In genomic region chr5:65475806-65476205, GRCm38 (mm10) we compare ENCODE assay signal across 15 mouse cellular contexts. TPM values are rescaled to one million over a fixed set of nuclear protein-coding genes. Genes with fewer than 3 reads are reported as not detected.
DNase-seq lines count a peak whose midpoint lies in the region; ATAC-seq lines count a peak whose summit lies in the region.
"Had no signal": no experiment of that assay in that cellular context is flagged by ENCODE, and none has a peak within 500 bp of the region (broad histone marks: within the 10 kb centered on the region; RNA-seq: fewer than 3 reads in every experiment).

No protein-coding gene starts in this region.

- no peaks in the 10 kb centered on the region for H3K27me3 ChIP-seq in liver, embryonic 12.5 days (replicated peaks)
- no peaks in the 10 kb centered on the region for H3K27me3 ChIP-seq in intestine, embryonic 16.5 days (replicated peaks; ENCODE audit: control insufficient read depth, insufficient read depth, low read length)
- H3K27me3 ChIP-seq: lung, embryonic 15.5 days had no signal

- H3K4me1 ChIP-seq in liver, embryonic 12.5 days: peaks cover 52% of the 10 kb centered on the region
- H3K4me1 ChIP-seq in intestine, embryonic 16.5 days (ENCODE audit: control insufficient read depth, insufficient read depth, low read length): peaks cover 9% of the 10 kb centered on the region
- H3K4me1 ChIP-seq: lung, embryonic 15.5 days had no signal

- H3K9ac ChIP-seq in liver, embryonic 12.5 days: no peak overlapping the region
- H3K9ac ChIP-seq in intestine, embryonic 16.5 days (ENCODE audit: low read depth, low read length): no peak overlapping the region
- H3K9ac ChIP-seq: lung, embryonic 15.5 days had no signal

- no peak overlapping the region for H3K4me3 ChIP-seq in liver, embryonic 12.5 days
- no peak overlapping the region for H3K4me3 ChIP-seq in intestine, embryonic 16.5 days (ENCODE audit: low read length)
- H3K4me3 ChIP-seq: lung, embryonic 15.5 days had no signal

- no peaks in the 10 kb centered on the region for H3K36me3 ChIP-seq in liver, embryonic 12.5 days
- no peaks in the 10 kb centered on the region for H3K36me3 ChIP-seq in intestine, embryonic 16.5 days (ENCODE audit: control insufficient read depth, insufficient read depth, low read length)
- H3K36me3 ChIP-seq: lung, embryonic 15.5 days had no signal

- ATAC-seq in CD4-positive, CD25-positive, alpha-beta regulatory T cell, adult 4 months: no peak
- no peak for ATAC-seq in liver, embryonic 12.5 days
- ATAC-seq in intestine, embryonic 16.5 days: no peak

- no peaks in the 10 kb centered on the region for H3K9me3 ChIP-seq in liver, embryonic 12.5 days (replicated peaks)
- H3K9me3 ChIP-seq in intestine, embryonic 16.5 days (ENCODE audit: control insufficient read depth, low read length): no peaks in the 10 kb centered on the region
- H3K9me3 ChIP-seq: lung, embryonic 15.5 days had no signal

- WGBS in liver, embryonic 12.5 days (ENCODE audit: insufficient replicate concordance): 39% methylated on average over 2 of the region's 2 CpGs
- WGBS in intestine, embryonic 16.5 days: 84% methylated on average over 2 of the region's 2 CpGs

- H3K4me2 ChIP-seq in liver, embryonic 12.5 days: no peak overlapping the region
- H3K4me2 ChIP-seq in intestine, embryonic 16.5 days (ENCODE audit: low read depth, low read length): no peak overlapping the region
- H3K4me2 ChIP-seq: lung, embryonic 15.5 days; midbrain, embryonic 11.5 days had no signal

- DNase-seq in CD4-positive, CD25-positive, alpha-beta regulatory T cell, adult 2 months (ENCODE audit: low read depth, low spot score): peak; percentile 24
- DNase-seq in spleen, adult 18-20 months: peak; percentile 32 to 52
- no peak for DNase-seq in spleen, postnatal 14 days (ENCODE audit: low spot score in 2 of 2)
- no peak for DNase-seq in c-Kit-positive CD71-positive TER-119-positive erythroid progenitor cells, embryonic 14.5 days (ENCODE audit: low spot score)
- DNase-seq in embryo, embryonic 9.5 days (ENCODE audit: extremely low spot score): no peak
- DNase-seq: adrenal gland, adult 8-10 months had no signal

- 0 out of 2 replicates have a peak overlapping the region, but pooled peaks have one; percentile 12 for H3K27ac ChIP-seq in liver, embryonic 12.5 days
- no peak overlapping the region for H3K27ac ChIP-seq in intestine, embryonic 16.5 days (ENCODE audit: low read length)
- H3K27ac ChIP-seq: lung, embryonic 15.5 days had no signal

RNA-seq across cellular contexts. Expression of gene Gm43552, which starts 16.8 kb away (rescaled TPM):
- not detected for polyA plus RNA-seq in CD4-positive, CD25-positive, alpha-beta regulatory T cell, adult 4 months (2017; shearing (Covaris generic))
- polyA plus RNA-seq in liver, embryonic 12.5 days (2016; fragmentation: Nextera tagmentation; extraction: Ambion mirVana): not detected in 2 replicates
- not detected in 2 replicates for polyA plus RNA-seq in intestine, embryonic 16.5 days (2015; fragmentation: Nextera tagmentation; extraction: Ambion mirVana)
- polyA plus RNA-seq: C2C12; limb, embryonic 11.5 days; lung, embryonic 15.5 days; midbrain, embryonic 11.5 days; neural tube, embryonic 11.5 days; testis, adult 2 months had no signal

RNA-seq across cellular contexts. Expression of gene Ugdh, which starts 40.1 kb away (rescaled TPM):
- polyA plus RNA-seq in CD4-positive, CD25-positive, alpha-beta regulatory T cell, adult 4 months (2017; shearing (Covaris generic)): 10 to 100 TPM; 11.3 to 12.2 TPM
- 24.1 and 26.3 TPM in 2 replicates for polyA plus RNA-seq in liver, embryonic 12.5 days (2016; fragmentation: Nextera tagmentation; extraction: Ambion mirVana)
- 266 and 271 TPM in 2 replicates for polyA plus RNA-seq in intestine, embryonic 16.5 days (2015; fragmentation: Nextera tagmentation; extraction: Ambion mirVana)

Comparison
In these comparisons a context has a peak if more than half of its experiments do, and no peak if none do; other contexts are left out.
1. DNase-seq: peak in CD4-positive, CD25-positive, alpha-beta regulatory T cell, adult 2 months (single experiment) and spleen, adult 18-20 months (2 of 2); none in spleen, postnatal 14 days (0 of 2), c-Kit-positive CD71-positive TER-119-positive erythroid progenitor cells, embryonic 14.5 days (single experiment) and embryo, embryonic 9.5 days (single experiment).